Mouse (Mus musculus): ENCODE results near the gene Unc5c. TPM values are rescaled to one million over a fixed set of nuclear protein-coding genes. Genes with fewer than 3 reads are reported as not detected.

The Unc5c gene
- total RNA-seq, 2 experiments from 2014 or later: 32.3 to 34.7 TPM

DNA sequence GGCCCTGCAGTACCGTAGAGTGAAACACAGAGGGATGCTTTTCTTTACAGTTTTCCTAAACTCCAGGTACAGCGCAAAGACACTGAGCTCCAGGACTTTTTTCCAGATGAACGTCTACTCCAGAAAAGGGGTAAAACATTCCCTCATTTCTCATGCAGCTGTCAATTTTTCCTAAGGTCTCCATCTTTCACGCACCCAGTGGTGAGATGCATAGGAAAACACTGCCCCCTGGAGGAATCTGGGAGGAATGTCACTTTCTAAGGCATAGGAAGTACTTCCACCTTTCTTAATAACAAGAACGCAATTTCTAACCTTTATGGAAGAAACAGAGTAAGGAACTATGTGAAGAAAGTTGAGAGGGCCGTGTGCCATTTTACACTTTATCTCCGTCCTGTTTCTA lies 373.8 kb downstream of the Unc5c start:
- intact Hi-C loops (cut with DNase I): loop anchor here (10.0 kb wide), 1 partner anchor 1154 kb away; no protein-coding TSS in a partner anchor

DNA sequence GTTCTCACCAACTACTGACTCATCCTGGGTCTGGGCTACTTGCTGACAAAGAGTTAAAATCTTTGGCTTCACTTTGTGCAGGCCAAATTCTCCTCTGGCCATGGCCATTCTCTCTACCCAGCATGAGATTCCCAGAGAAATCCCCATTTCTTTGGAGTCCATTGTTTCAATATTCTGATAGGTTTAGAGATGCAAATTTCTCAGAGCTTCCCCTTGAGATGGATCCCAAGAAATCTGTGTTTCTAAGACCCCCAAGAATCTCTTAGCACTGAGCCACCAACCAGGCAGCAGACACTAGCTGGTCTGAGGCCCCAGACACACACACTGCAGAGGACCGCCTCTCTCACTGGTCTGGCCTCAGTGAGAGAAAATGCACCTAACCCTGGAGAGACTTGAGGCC lies 384.2 kb downstream of the Unc5c start:
- intact Hi-C loops (cut with DNase I): no loop called here
- no peak for DNase-seq (ENCODE audit: extremely low spot score in 1 of 2, low spot score in 2 of 2)
- Histone ChIP-seq H3K4me3 (no peak overlapping the region), H3K27ac (no peak overlapping the region)
- TF ChIP-seq CTCF (IDR thresholded peaks at IDR 0.05): no peak

More for the DNA sequence above, 373.8 kb downstream of the Unc5c start:
- H3K27ac ChIP-seq: no peak overlapping the region
- DNase-seq (ENCODE audit: extremely low spot score in 1 of 2, low spot score in 2 of 2): peak in 1 of 2 experiments; percentile 21
- TF ChIP-seq CTCF (IDR thresholded peaks at IDR 0.05): peak; percentile 85
- no peak overlapping the region for H3K4me3 ChIP-seq

GRCm38 (mm10) chr3:141850141-141850540 lies 385.1 kb downstream of the Unc5c start:
- H3K27ac ChIP-seq: no peak overlapping the region
- no peak for DNase-seq (ENCODE audit: extremely low spot score in 1 of 2, low spot score in 2 of 2)
- TF ChIP-seq CTCF (IDR thresholded peaks at IDR 0.05): no peak; the same call in 1 of the 2 replicates
- intact Hi-C loops (cut with DNase I): no loop called here
- no peak overlapping the region for H3K4me3 ChIP-seq

GRCm38 (mm10) chr3:141854339-141854738 lies 389.3 kb downstream of the Unc5c start:
- intact Hi-C loops (cut with DNase I): no loop called here
- TF ChIP-seq CTCF (IDR thresholded peaks at IDR 0.05): no peak
- no peak overlapping the region for H3K27ac ChIP-seq

DNA sequence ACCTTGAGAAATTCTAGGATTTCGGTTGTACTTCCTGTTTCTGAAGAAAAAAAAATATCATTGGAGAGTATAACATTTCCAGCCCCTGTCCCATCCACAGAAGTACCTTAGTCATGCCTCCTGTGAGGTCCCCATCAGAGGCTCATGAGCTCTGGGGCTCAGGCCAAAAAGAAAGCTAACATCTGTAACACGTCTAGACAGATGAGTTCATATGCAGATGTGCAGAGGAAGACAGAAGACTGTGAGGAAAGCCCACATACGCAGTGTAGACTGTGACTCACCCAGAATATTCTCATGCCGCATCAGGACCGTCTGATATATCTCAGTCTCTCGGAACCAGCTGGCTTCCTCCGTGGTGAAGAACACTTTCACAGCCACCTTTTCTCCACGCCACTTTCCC lies 392.1 kb downstream of the Unc5c start:
- DNase-seq (ENCODE audit: extremely low spot score in 1 of 2, low spot score in 2 of 2): no peak
- intact Hi-C loops (cut with DNase I): no loop called here
- TF ChIP-seq CTCF (IDR thresholded peaks at IDR 0.05): no peak
- no peak overlapping the region for H3K4me3 ChIP-seq
- no peak overlapping the region for H3K27ac ChIP-seq

More at GRCm38 (mm10) chr3:141854339-141854738, 389.3 kb downstream of the Unc5c start:
- H3K4me3 ChIP-seq: no peak overlapping the region
- DNase-seq (ENCODE audit: extremely low spot score in 1 of 2, low spot score in 2 of 2): no peak

GRCm38 (mm10) chr3:141862816-141863461 lies 397.9 kb downstream of the Unc5c start:
- no peak overlapping the region for H3K4me3 ChIP-seq
- peak; percentile 77 for TF ChIP-seq CTCF (IDR thresholded peaks at IDR 0.05)
- DNase-seq (ENCODE audit: extremely low spot score in 1 of 2, low spot score in 2 of 2): peak; percentile 45 to 54
- no peak overlapping the region for H3K27ac ChIP-seq
- intact Hi-C loops (cut with DNase I): loop anchor here (1.0 to 5.0 kb wide), 2 partner anchors 412 to 614 kb away; no protein-coding TSS in a partner anchor

DNA sequence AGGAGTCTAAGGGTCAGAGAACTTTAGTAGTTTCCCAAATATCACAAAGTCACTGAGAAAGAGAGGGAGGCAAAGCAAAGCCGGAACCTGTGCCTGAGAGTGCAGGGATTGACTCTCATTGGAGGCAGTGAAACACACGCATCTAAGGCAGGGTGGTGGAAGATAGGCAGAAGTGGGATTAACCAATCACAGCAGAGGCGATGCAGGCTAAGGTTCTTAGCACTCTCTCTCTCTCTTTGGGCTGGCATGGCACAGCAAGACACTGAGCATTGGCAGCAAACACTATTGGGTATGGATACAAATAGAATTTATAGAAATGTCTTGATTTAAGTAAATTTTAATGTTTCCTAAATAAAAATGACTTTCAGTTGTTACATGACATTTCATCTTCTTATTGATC lies 406.8 kb downstream of the Unc5c start:
- H3K27ac ChIP-seq: no peak overlapping the region
- no peak overlapping the region for H3K4me3 ChIP-seq
- intact Hi-C loops (cut with DNase I): no loop called here
- TF ChIP-seq CTCF (IDR thresholded peaks at IDR 0.05): no peak
- no peak for DNase-seq (ENCODE audit: extremely low spot score in 1 of 2, low spot score in 2 of 2)

GRCm38 (mm10) chr3:141872337-141873042 lies 407.5 kb downstream of the Unc5c start:
- Histone ChIP-seq H3K4me3 (no peak overlapping the region), H3K27ac (no peak overlapping the region)
- TF ChIP-seq CTCF (IDR thresholded peaks at IDR 0.05): no peak
- DNase-seq (ENCODE audit: extremely low spot score in 1 of 2, low spot score in 2 of 2): no peak
- intact Hi-C loops (cut with DNase I): no loop called here

DNA sequence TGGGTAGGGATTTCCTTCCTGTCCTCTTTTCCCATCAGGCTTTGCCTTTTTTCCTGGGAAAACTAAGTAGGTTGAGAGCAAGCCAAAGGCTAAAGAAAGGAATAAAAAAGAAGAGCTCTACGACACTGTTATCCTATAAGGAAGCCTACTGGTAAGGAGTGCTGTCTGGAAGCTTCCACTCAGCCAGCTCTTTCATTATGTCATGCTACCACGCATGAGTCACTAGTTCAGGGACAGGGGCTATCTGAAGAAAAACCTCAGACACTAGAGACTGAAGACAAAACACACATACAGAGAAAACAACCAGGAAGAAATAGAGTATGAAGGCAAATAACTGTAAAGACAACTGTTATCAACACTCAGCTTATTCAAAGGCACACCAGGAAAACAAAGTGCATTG lies 417.5 kb downstream of the Unc5c start:
- intact Hi-C loops (cut with DNase I): no loop called here
- Histone ChIP-seq H3K4me3 (no peak overlapping the region), H3K27ac (no peak overlapping the region)
- DNase-seq (ENCODE audit: extremely low spot score in 1 of 2, low spot score in 2 of 2): no peak
- no peak for TF ChIP-seq CTCF (IDR thresholded peaks at IDR 0.05)

- TF ChIP-seq CTCF (IDR thresholded peaks at IDR 0.05): no peak
- intact Hi-C loops (cut with DNase I): no loop called here
- H3K27ac ChIP-seq: no peak overlapping the region
- no peak for DNase-seq (ENCODE audit: extremely low spot score in 1 of 2, low spot score in 2 of 2)
- H3K4me3 ChIP-seq: no peak overlapping the region
These were observed 419.2 kb downstream of the Unc5c start for GRCm38 (mm10) chr3:141884190-141884589.
